Mouse (Mus musculus) hindbrain, embryonic 16.5 days (tissue): ENCODE data around the gene Clec2g. TPM values are rescaled to one million over a fixed set of nuclear protein-coding genes. Genes with fewer than 3 reads are reported as not detected.
"Not testable (repeated sequence)": the region's sequence is repeated elsewhere in the genome, so short reads cannot be mapped to it uniquely, and the experiment has no call there.

Source experiments
- ATAC-seq: fragments of 200-750 bp; cut with Nextera tagmentation; 2 replicates; pipeline ENCODE4 v1.8.0; 2017; ENCODE audit warnings: moderate TSS enrichment, moderate library complexity
- H3K27ac ChIP-seq: fragments of 300-500 bp; sonication (generic); 2 replicates; pipeline ENCODE4 v1.5.1; 2014; ENCODE audit warnings: low read depth, mild to moderate bottlenecking, control low read depth, low read length, moderate library complexity
- H3K27me3 ChIP-seq: fragments of 300-500 bp; sonication (generic); replicated peaks from 2 replicates; pipeline ENCODE4 v1.6.1; 2014; ENCODE audit warnings: low read length; ENCODE audit not compliant: control insufficient read depth, insufficient read depth
- H3K36me3 ChIP-seq: fragments of 300-500 bp; sonication (generic); 2 replicates; pipeline ENCODE4 v1.6.1; 2014; ENCODE audit warnings: mild to moderate bottlenecking, low read length, moderate library complexity, mixed read lengths; ENCODE audit not compliant: control insufficient read depth, insufficient read depth
- H3K4me1 ChIP-seq: fragments of 300-500 bp; sonication (generic); 2 replicates; pipeline ENCODE4 v1.6.1; 2014; ENCODE audit warnings: low read depth, low read length; ENCODE audit not compliant: control insufficient read depth, insufficient read depth
- H3K4me2 ChIP-seq: fragments of 300-500 bp; sonication (generic); 2 replicates; pipeline ENCODE4 v1.6.1; 2014; ENCODE audit warnings: mild to moderate bottlenecking, low read length, control low read depth, moderate library complexity
- H3K4me3 ChIP-seq: fragments of 300-500 bp; sonication (generic); 2 replicates; pipeline ENCODE4 v1.5.1; 2014; ENCODE audit warnings: mild to moderate bottlenecking, low read length, control low read depth, moderate library complexity
- H3K9ac ChIP-seq: fragments of 300-500 bp; sonication (generic); 2 replicates; pipeline ENCODE4 v1.6.1; 2014; ENCODE audit warnings: low read depth, mild to moderate bottlenecking, control low read depth, low read length, moderate library complexity
- H3K9me3 ChIP-seq: fragments of 300-500 bp; sonication (generic); 2 replicates; pipeline ENCODE4 v1.6.1; 2014; ENCODE audit warnings: mild to moderate bottlenecking, low read length, moderate library complexity; ENCODE audit not compliant: control insufficient read depth
- WGBS: fragments of 180-500 bp; shearing (Covaris S2); extraction: QIAGEN DNeasy Blood & Tissue Kit; methylation state at CpG from one replicate; pipeline ENCODE4 v1.1.7; 2014; 5-methylcytosine and 5-hydroxymethylcytosine counted together
- polyA plus RNA-seq: library from polyadenylated mRNA; unstranded; fragments of >200 nt; fragmentation: Nextera tagmentation; extraction: Ambion mirVana; gene quantifications from 2 replicates; pipeline ENCODE4 v1.2.1, GENCODE M21; 2015

Gene Clec2g
- polyA plus RNA-seq, 1 experiment from 2014 or later, result not detected

GRCm38 (mm10) chr6:128933050-128933449 is 1.1 kb upstream of the Clec2g start:
- WGBS, result 69% methylated on average over 2 of the region's 2 CpGs
- Histone ChIP-seq H3K4me1 (no peaks in the 10 kb centered on the region), H3K4me3 (no peak overlapping the region), H3K27ac (no peak overlapping the region), H3K27me3 (no peaks in the 10 kb centered on the region), H3K9ac (no peak overlapping the region), H3K9me3 (no peaks in the 10 kb centered on the region), H3K36me3 (no peaks in the 10 kb centered on the region), H3K4me2 (no peak overlapping the region)
- no peak for ATAC-seq

GRCm38 (mm10) chr6:128935889-128936665 is 1.9 kb downstream of the Clec2g start:
- not testable (repeated sequence) for H3K4me2 ChIP-seq, H3K4me1 ChIP-seq, H3K9ac ChIP-seq, H3K9me3 ChIP-seq, H3K36me3 ChIP-seq, H3K27me3 ChIP-seq, H3K27ac ChIP-seq, H3K4me3 ChIP-seq, ATAC-seq
- WGBS, result 92% methylated on average over 4 of the region's 13 CpGs

DNA sequence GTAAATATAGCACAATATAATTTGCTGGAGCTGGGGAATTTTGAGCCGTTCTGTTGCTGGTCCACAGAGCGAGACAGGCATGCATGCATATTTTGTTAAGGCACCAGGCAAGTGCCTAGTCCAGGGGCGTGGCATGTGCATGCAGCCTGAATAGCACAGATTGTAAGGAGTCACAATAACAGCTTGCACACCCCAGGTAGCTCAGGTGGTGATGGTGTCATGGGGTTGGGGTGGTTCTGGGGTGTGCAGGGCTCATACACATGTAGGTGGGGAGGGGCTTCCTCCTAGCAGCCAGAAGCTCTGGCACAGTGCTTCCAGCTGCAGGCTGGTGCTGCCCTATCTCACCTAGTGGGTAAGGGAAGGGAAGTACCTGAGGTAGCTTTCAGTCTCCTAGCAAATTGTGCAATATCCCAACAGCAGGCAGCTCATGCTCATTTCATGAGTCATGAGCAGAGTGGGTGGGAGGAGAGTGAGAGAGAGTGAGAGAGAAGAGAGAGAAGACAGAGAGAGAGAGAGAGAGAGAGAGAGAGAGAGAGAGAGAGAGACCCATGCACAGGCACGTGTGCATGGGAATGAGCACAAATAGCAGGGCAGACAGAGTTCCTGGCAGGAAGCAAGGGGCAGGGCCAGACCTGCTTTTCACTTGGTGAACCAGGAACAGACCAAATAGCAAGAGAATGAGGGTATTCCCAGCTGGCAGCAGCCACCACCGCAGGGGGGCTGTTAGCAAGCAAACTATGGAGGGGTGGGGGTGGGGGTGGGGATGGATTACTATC is 7.7 kb downstream of the Clec2g start:
- WGBS, result 78% methylated on average over 5 of the region's 5 CpGs
- Histone ChIP-seq H3K27me3 (no peaks in the 10 kb centered on the region), H3K9ac (no peak overlapping the region), H3K4me2 (no peak overlapping the region), H3K9me3 (peaks cover 4% of the 10 kb centered on the region; the same call in 1 of the 2 replicates), H3K36me3 (no peaks in the 10 kb centered on the region), H3K4me3 (no peak overlapping the region), H3K27ac (no peak overlapping the region), H3K4me1 (no peaks in the 10 kb centered on the region)
- no peak for ATAC-seq

- WGBS, result 86% methylated on average over 3 of the region's 3 CpGs
- H3K36me3 ChIP-seq, result no peaks in the 10 kb centered on the region
- H3K9me3 ChIP-seq, result peaks cover 4% of the 10 kb centered on the region; the same call in 1 of the 2 replicates
- no peaks in the 10 kb centered on the region for H3K4me1 ChIP-seq
- no peak overlapping the region for H3K9ac ChIP-seq
- no peak overlapping the region for H3K27ac ChIP-seq
- H3K4me2 ChIP-seq, result no peak overlapping the region
- ATAC-seq, result no peak
- H3K27me3 ChIP-seq, result no peaks in the 10 kb centered on the region
- no peak overlapping the region for H3K4me3 ChIP-seq
Observed at GRCm38 (mm10) chr6:128945564-128945963, 11.4 kb downstream of the Clec2g start.

- Histone ChIP-seq H3K27ac (no peak overlapping the region), H3K27me3 (no peaks in the 10 kb centered on the region), H3K36me3 (no peaks in the 10 kb centered on the region), H3K4me3 (no peak overlapping the region), H3K4me1 (no peaks in the 10 kb centered on the region), H3K4me2 (no peak overlapping the region), H3K9me3 (no peaks in the 10 kb centered on the region), H3K9ac (no peak overlapping the region)
- no peak for ATAC-seq
- WGBS, result 81% methylated on average over 1 of the region's 1 CpGs
Observed at GRCm38 (mm10) chr6:128961110-128961509, 26.9 kb downstream of the Clec2g start.

DNA sequence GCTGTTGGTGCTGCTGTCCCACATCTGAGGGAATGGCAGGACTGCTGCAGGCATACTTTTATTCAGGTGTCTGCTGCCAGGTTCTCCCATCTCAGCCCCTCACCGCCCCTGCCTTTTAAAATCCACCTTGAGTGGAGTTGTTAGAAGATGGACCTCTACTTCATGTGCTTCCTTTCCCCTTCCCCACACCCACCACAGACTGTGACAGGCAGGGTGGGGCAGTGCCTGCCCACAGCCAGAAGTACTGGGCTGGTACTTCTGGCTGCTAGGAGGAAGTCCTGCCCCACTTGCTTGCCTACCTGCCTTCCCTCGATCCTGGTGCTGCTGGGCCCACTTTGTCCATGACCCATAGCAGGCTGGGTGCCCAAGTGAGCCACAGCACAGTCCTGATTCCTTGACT is 27.9 kb downstream of the Clec2g start:
- not testable (repeated sequence) for H3K36me3 ChIP-seq, H3K27ac ChIP-seq, H3K9ac ChIP-seq, H3K9me3 ChIP-seq, H3K4me1 ChIP-seq, H3K4me2 ChIP-seq, ATAC-seq, H3K27me3 ChIP-seq, H3K4me3 ChIP-seq
- 92% methylated on average over 1 of the region's 2 CpGs for WGBS

- ATAC-seq, result no peak
- H3K4me1 ChIP-seq, result no peaks in the 10 kb centered on the region
- H3K9me3 ChIP-seq, result no peaks in the 10 kb centered on the region
Observed at GRCm38 (mm10) chr6:128964519-128964918, 30.3 kb downstream of the Clec2g start.

GRCm38 (mm10) chr6:128968463-128968862 is 34.3 kb downstream of the Clec2g start:
- Histone ChIP-seq H3K4me3 (no peak overlapping the region), H3K9me3 (no peaks in the 10 kb centered on the region), H3K9ac (no peak overlapping the region), H3K27me3 (no peaks in the 10 kb centered on the region), H3K27ac (no peak overlapping the region), H3K4me2 (no peak overlapping the region), H3K36me3 (no peaks in the 10 kb centered on the region), H3K4me1 (no peaks in the 10 kb centered on the region)
- no peak for ATAC-seq

More at GRCm38 (mm10) chr6:128964519-128964918, 30.3 kb downstream of the Clec2g start:
- no peaks in the 10 kb centered on the region for H3K27me3 ChIP-seq
- H3K4me2 ChIP-seq, result no peak overlapping the region
- no peak overlapping the region for H3K4me3 ChIP-seq
- no peaks in the 10 kb centered on the region for H3K36me3 ChIP-seq
- H3K9ac ChIP-seq, result no peak overlapping the region
- no peak overlapping the region for H3K27ac ChIP-seq

DNA sequence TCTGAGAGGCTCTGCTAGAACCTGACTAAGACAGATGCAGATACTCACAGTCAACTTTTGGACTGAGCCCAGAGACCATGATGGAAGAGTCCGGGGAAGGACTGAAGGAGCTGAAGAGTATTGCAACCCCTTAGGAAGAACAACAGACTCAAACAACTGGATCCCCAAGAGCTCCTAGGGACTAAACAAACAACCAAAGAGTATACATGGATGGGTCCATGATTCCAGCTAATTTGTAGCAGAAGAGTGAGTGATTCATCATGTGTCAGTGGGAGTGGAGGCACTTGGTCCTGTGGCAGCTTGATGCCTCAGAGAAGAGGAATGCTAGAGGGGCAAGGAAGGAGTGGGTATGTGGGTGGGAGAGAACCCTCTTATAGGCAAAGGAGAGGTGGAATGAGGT is 35.6 kb downstream of the Clec2g start:
- Histone ChIP-seq H3K9me3 (no peaks in the 10 kb centered on the region), H3K9ac (no peak overlapping the region), H3K27ac (no peak overlapping the region), H3K4me2 (no peak overlapping the region), H3K27me3 (no peaks in the 10 kb centered on the region), H3K36me3 (no peaks in the 10 kb centered on the region), H3K4me3 (no peak overlapping the region), H3K4me1 (no peaks in the 10 kb centered on the region)
- no peak for ATAC-seq
- WGBS, result 94% methylated on average over 1 of the region's 1 CpGs
